Mouse (Mus musculus): ENCODE data around the gene Cbx2. TPM values are rescaled to one million over a fixed set of nuclear protein-coding genes. Genes with fewer than 3 reads are reported as not detected.

The Cbx2 gene
- polyA plus RNA-seq, 1 experiment from 2014 or later = 15.3 TPM

DNA sequence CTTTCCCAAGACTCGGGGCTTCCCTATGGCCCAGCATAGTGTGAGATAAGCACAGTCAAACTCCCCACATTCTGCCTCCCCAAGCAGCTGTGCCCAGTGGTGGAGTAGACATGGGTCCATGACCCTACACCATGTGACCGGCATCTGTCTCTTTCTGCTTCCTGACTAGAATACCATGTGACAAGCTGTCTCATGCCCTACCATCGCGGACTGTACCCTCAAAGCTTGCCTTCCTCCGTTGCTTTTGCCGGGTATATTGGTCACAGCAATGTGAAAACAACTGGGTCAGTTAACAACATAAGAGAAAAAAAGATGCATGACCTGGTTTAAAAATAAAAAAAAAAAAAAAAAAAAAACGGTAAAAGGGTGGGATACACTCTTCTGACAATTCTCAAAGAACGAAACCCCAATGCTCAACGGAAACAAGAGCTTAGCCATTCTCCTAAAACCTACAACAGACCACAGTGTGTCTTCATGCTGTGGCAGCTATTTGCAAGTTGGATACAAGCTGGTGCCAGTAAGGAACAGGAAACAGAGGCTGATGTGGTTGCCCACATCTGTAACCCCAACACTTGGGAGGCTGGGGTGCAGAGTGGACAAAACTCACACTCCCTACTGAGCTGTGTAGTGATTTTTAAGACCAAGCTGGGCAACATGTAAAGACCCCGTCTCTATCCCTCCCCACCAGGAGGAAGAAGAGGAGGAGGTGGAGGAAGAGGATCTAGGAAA lies 17.1 kb upstream of the Cbx2 start:
- Histone ChIP-seq H3K36me3 (ENCODE audit: control insufficient read depth, insufficient read depth) (no peaks in the 10 kb centered on the region), H3K9ac (ENCODE audit: low read length) (no peak overlapping the region), H3K27me3 (ENCODE audit: control insufficient read depth, insufficient read depth, low read length) (0 out of 2 replicates have a peak, but pooled peaks cover 5% of the 10 kb centered on the region), H3K4me2 (ENCODE audit: low read depth, low read length) (no peak overlapping the region), H3K4me1 (ENCODE audit: control insufficient read depth, insufficient read depth, low read length) (peaks cover 2% of the 10 kb centered on the region; the same call in 1 of the 2 replicates), H3K27ac (ENCODE audit: low read length) (no peak overlapping the region), H3K4me3 (ENCODE audit: low read length) (no peak overlapping the region), H3K9me3 (replicated peaks; ENCODE audit: control insufficient read depth, low read length) (0 out of 2 replicates have a peak, but pooled peaks cover 2% of the 10 kb centered on the region)
- no peak for ATAC-seq (replicated peaks; ENCODE audit: extremely low read depth, insufficient read depth, low FRiP score)
- WGBS = 80% methylated on average over 10 of the region's 10 CpGs

DNA sequence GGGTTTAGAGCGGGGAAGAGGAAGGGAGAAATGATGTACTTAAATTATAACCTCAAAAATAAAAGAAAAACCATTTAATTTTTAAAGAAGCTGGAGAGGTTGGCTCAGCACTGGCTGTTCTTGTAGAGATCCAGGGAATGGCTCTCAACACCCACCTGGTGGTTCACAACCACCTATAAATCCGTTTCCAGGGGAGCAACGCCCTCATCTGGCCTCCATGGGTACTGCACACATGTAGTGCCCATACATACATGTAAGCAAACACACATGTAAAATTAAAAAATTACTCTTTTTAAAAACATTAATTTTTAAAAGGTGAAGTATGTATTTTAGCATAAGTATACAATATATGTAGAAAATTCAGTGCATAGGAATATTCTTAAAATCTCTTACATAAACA lies 16.3 kb upstream of the Cbx2 start:
- Histone ChIP-seq H3K27me3 (ENCODE audit: control insufficient read depth, insufficient read depth, low read length) (0 out of 2 replicates have a peak, but pooled peaks cover 2% of the 10 kb centered on the region), H3K4me1 (ENCODE audit: control insufficient read depth, insufficient read depth, low read length) (peaks cover 2% of the 10 kb centered on the region; the same call in 1 of the 2 replicates), H3K9me3 (replicated peaks; ENCODE audit: control insufficient read depth, low read length) (no peaks in the 10 kb centered on the region), H3K4me2 (ENCODE audit: low read depth, low read length) (no peak overlapping the region), H3K27ac (ENCODE audit: low read length) (no peak overlapping the region), H3K9ac (ENCODE audit: low read length) (no peak overlapping the region), H3K4me3 (ENCODE audit: low read length) (no peak overlapping the region), H3K36me3 (ENCODE audit: control insufficient read depth, insufficient read depth) (no peaks in the 10 kb centered on the region)
- no peak for ATAC-seq (replicated peaks; ENCODE audit: extremely low read depth, insufficient read depth, low FRiP score)
- WGBS = 59% methylated on average over 3 of the region's 3 CpGs

DNA sequence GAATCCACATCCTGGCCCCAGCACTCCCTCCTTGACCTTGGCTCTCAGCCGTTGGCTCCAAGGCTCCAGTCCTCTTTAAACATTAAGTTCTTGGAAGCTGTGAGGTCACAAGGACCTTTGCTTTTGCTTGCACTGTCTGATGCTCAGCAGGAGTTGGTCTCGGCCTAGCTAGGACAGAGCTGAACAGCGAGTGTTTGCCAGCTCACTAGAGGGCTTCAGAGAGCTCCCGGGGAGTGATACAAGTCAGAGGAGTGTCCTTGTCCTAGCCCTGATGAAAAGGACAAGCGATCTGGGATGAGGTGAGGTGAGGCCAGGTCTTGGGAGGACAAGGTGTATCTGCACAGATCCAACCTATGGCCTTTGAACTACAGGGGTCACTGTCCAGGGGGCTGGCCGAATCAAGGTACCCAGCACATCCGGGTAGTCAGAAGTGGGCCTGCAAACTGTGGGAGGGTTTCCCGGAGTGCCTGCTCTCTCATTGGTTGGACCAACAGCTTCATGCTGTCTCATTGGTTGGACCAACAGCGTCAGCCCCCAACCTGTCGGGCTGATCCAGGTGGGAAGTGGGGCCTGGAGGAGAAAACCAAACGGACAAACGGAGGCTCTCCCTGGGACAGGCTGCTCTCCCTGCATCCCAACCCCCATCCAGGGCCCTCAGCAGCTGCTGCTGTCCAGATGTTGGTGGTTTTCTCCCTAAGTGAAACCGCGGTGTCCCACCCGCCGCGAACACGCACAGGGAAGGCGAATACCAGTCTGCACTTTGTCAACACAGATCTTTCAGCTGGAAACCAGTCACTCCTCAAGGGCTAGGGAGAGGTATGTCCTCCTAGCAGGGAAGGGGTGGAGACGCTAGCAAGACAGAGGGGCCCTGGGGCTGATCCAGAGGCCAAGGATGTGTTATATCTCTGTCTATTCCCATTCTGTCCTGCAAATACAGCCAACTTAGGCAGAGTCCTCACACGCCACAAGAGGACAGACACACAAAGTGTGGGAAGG lies 15.0 kb upstream of the Cbx2 start:
- 0 out of 2 replicates have a peak, but pooled peaks cover 2% of the 10 kb centered on the region for H3K27me3 ChIP-seq (ENCODE audit: control insufficient read depth, insufficient read depth, low read length)
- WGBS = 21% methylated on average over 21 of the region's 21 CpGs
- no peaks in the 10 kb centered on the region for H3K9me3 ChIP-seq (replicated peaks; ENCODE audit: control insufficient read depth, low read length)
- no peaks in the 10 kb centered on the region for H3K36me3 ChIP-seq (ENCODE audit: control insufficient read depth, insufficient read depth)
- H3K4me1 ChIP-seq (ENCODE audit: control insufficient read depth, insufficient read depth, low read length) = peaks cover 2% of the 10 kb centered on the region; the same call in 1 of the 2 replicates
- peak overlapping the region; percentile 57 for H3K4me2 ChIP-seq (ENCODE audit: low read depth, low read length)
- H3K27ac ChIP-seq (ENCODE audit: low read length) = no peak overlapping the region
- H3K4me3 ChIP-seq (ENCODE audit: low read length) = peak overlapping the region; percentile 35
- peak overlapping the region; percentile 14; the same call in 1 of the 2 replicates for H3K9ac ChIP-seq (ENCODE audit: low read length)
- 0 out of 2 replicates have a peak, but pooled peaks have one; percentile 49 for ATAC-seq (replicated peaks; ENCODE audit: extremely low read depth, insufficient read depth, low FRiP score)

DNA sequence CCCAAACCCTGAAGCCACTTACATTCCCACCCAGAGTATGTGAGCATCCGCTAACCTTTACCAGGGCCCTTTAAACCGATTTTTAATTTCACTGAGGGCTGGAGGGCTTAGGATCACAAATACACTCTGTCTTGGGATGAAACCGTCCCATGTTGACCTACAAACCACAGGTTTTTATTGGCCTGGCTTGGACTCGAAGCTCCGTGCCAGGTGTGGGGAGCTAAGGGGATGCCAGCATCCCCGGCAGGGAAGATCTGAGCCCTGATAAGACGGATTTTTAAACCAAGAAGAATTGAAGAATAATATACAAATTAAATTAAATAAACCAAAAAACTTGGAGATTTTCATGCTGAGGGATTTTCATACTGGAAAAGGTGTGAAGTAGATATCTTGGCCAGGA lies 8.3 kb upstream of the Cbx2 start:
- no peak for ATAC-seq (replicated peaks; ENCODE audit: extremely low read depth, insufficient read depth, low FRiP score)
- Histone ChIP-seq H3K27ac (ENCODE audit: low read length) (no peak overlapping the region), H3K36me3 (ENCODE audit: control insufficient read depth, insufficient read depth) (no peaks in the 10 kb centered on the region), H3K9me3 (replicated peaks; ENCODE audit: control insufficient read depth, low read length) (no peaks in the 10 kb centered on the region), H3K4me3 (ENCODE audit: low read length) (no peak overlapping the region), H3K27me3 (ENCODE audit: control insufficient read depth, insufficient read depth, low read length) (no peaks in the 10 kb centered on the region), H3K9ac (ENCODE audit: low read length) (no peak overlapping the region), H3K4me2 (ENCODE audit: low read depth, low read length) (no peak overlapping the region), H3K4me1 (ENCODE audit: control insufficient read depth, insufficient read depth, low read length) (no peaks in the 10 kb centered on the region)
- WGBS = 75% methylated on average over 7 of the region's 7 CpGs

DNA sequence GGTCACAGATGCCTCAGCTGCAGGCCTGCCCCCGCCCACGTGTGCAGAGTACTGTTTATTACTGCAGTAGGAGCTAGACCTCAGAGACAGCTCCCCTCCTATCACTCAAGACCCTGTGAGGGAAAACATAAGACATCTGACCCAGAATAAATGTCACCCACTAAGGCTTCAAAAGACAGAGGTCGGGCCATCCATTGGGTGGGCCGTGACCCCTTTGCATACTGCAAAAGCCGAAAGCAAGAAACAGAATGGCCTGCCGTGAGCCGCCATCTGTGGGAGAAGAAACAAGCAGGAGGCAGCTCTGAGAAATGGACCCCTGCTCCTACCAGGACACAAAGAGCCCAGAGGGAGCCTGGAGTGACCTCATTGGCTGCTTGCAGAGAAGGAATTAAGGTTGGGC lies 5.3 kb upstream of the Cbx2 start:
- H3K4me2 ChIP-seq (ENCODE audit: low read depth, low read length) = no peak overlapping the region
- H3K9ac ChIP-seq (ENCODE audit: low read length) = no peak overlapping the region
- H3K9me3 ChIP-seq (replicated peaks; ENCODE audit: control insufficient read depth, low read length) = no peaks in the 10 kb centered on the region
- H3K27me3 ChIP-seq (ENCODE audit: control insufficient read depth, insufficient read depth, low read length) = peaks cover 17% of the 10 kb centered on the region
- H3K36me3 ChIP-seq (ENCODE audit: control insufficient read depth, insufficient read depth) = no peaks in the 10 kb centered on the region
- no peak overlapping the region for H3K27ac ChIP-seq (ENCODE audit: low read length)
- WGBS = 76% methylated on average over 7 of the region's 7 CpGs
- ATAC-seq (replicated peaks; ENCODE audit: extremely low read depth, insufficient read depth, low FRiP score) = no peak
- H3K4me3 ChIP-seq (ENCODE audit: low read length) = no peak overlapping the region
- H3K4me1 ChIP-seq (ENCODE audit: control insufficient read depth, insufficient read depth, low read length) = no peaks in the 10 kb centered on the region

DNA sequence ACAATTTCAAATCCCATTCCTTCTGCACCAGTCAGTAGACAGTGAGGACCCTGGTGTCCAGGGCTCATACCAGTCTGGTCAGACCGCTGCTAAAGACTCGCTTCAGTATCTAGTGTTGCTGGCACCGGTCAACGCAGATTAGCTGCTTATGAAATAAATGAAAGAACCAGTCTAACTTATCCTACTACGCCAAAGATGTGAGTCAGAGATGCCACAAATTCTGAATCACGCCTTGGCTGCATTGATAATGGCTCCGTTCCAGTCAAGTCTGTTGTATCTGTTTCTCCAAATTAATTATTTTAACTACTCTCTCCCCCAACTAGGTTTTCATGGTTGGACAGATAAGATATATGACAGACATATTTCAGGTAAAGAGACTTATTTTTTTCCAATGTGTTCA lies 1.6 kb upstream of the Cbx2 start:
- no peak overlapping the region for H3K4me2 ChIP-seq (ENCODE audit: low read depth, low read length)
- 82% methylated on average over 7 of the region's 7 CpGs for whole genome bisulfite sequencing

DNA sequence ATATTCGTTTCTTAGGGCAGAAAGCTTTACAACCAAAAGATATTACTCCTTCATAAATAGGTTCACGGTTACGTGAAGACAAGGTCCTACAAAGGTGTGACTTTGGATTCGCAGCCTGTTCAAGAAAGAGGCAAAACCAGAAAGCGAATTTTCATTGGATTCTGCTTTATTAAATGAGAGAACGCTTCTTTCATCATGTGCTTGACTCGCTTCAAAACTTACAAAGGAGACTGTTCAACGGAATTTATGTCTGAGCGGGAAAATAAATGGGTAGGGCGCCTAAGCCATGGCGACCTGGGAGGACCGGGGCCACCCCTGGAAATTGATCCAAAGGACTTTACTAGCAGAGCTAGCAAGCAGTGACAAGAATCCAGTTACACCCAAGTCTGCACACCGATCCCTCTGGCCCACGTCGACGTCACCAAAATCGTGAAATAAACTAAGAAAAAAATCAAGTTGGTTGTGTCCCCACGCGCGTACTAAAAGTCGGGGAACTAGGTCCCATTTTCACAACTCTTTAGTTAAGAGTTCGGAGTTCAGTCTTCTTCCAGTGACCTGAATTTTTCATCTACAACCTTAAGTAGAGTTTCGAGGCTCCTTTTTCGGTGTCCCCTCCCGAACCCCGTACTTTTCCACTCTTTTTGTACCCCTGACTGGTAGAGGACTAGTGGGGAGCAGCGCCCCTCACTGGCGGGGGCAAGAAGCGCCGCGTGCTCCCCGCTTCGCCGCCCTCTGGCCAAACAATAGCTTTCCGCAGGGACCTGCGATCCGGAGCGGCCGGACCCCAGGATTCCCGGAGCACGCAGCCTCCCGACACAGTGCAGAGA lies 481 bp upstream of the Cbx2 start:
- Histone ChIP-seq H3K36me3 (ENCODE audit: control insufficient read depth, insufficient read depth) (0 out of 2 replicates have a peak, but pooled peaks cover 6% of the 10 kb centered on the region), H3K4me1 (ENCODE audit: control insufficient read depth, insufficient read depth, low read length) (peaks cover 31% of the 10 kb centered on the region), H3K9ac (ENCODE audit: low read length) (peak overlapping the region; percentile 80), H3K9me3 (replicated peaks; ENCODE audit: control insufficient read depth, low read length) (no peaks in the 10 kb centered on the region), H3K27me3 (ENCODE audit: control insufficient read depth, insufficient read depth, low read length) (peaks cover 17% of the 10 kb centered on the region), H3K4me2 (ENCODE audit: low read depth, low read length) (peak overlapping the region; percentile 88), H3K4me3 (ENCODE audit: low read length) (peak overlapping the region; percentile 92), H3K27ac (ENCODE audit: low read length) (0 out of 2 replicates have a peak overlapping the region, but pooled peaks have one; percentile 40)
- ATAC-seq (replicated peaks; ENCODE audit: extremely low read depth, insufficient read depth, low FRiP score) = no peak
- 5% methylated on average over 42 of the region's 42 CpGs for WGBS

More for the DNA sequence above, 1.6 kb upstream of the Cbx2 start:
- Histone ChIP-seq H3K36me3 (ENCODE audit: control insufficient read depth, insufficient read depth) (no peaks in the 10 kb centered on the region), H3K9me3 (replicated peaks; ENCODE audit: control insufficient read depth, low read length) (no peaks in the 10 kb centered on the region), H3K27me3 (ENCODE audit: control insufficient read depth, insufficient read depth, low read length) (peaks cover 17% of the 10 kb centered on the region), H3K9ac (ENCODE audit: low read length) (no peak overlapping the region), H3K4me3 (ENCODE audit: low read length) (no peak overlapping the region), H3K27ac (ENCODE audit: low read length) (no peak overlapping the region), H3K4me1 (ENCODE audit: control insufficient read depth, insufficient read depth, low read length) (peaks cover 26% of the 10 kb centered on the region)
- no peak for ATAC-seq (replicated peaks; ENCODE audit: extremely low read depth, insufficient read depth, low FRiP score)

DNA sequence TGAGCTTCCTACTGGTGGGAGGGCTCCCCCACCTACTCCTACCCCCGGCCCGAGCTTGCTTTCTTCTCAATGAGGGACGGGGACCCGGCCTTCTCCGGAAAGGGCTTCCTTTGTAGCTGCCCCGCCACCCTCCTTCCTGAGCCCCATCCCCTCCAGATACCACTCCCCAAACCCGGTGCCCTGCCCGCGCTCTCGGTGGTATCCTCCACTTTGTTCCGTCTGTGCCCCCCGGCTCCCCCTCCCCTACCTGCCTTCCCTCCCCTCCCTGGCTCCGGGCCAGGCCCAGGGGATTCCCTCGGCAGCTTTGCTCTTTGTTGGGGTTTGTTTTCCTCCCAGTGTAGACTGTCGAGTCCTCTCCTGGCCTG lies 836 bp downstream of the Cbx2 start:
- Histone ChIP-seq H3K27ac (ENCODE audit: low read length) (peak overlapping the region; percentile 79), H3K9me3 (replicated peaks; ENCODE audit: control insufficient read depth, low read length) (no peaks in the 10 kb centered on the region), H3K4me2 (ENCODE audit: low read depth, low read length) (peak overlapping the region; percentile 88), H3K36me3 (ENCODE audit: control insufficient read depth, insufficient read depth) (peaks cover 18% of the 10 kb centered on the region), H3K9ac (ENCODE audit: low read length) (peak overlapping the region; percentile 80), H3K27me3 (ENCODE audit: control insufficient read depth, insufficient read depth, low read length) (peaks cover 17% of the 10 kb centered on the region), H3K4me3 (ENCODE audit: low read length) (peak overlapping the region; percentile 92), H3K4me1 (ENCODE audit: control insufficient read depth, insufficient read depth, low read length) (peaks cover 31% of the 10 kb centered on the region)
- under 1% methylated on average over 15 of the region's 15 CpGs for WGBS
- no peak; the same call in 1 of the 2 replicates for ATAC-seq (replicated peaks; ENCODE audit: extremely low read depth, insufficient read depth, low FRiP score)
